In genomic region chr6:117146951-117147350, GRCm38 (mm10) we compare ENCODE assay signal across 27 mouse cellular contexts. TPM values are rescaled to one million over a fixed set of nuclear protein-coding genes. Genes with fewer than 3 reads are reported as not detected.
A peak's percentile ranks its signal among the peaks of the same experiment; 100 is the strongest.
DNase-seq lines count a peak whose midpoint lies in the region; ATAC-seq and TF ChIP-seq lines count a peak whose summit lies in the region.
"Had no signal": no experiment of that assay in that cellular context is flagged by ENCODE, and none has a peak within 500 bp of the region (broad histone marks: within the 10 kb centered on the region; RNA-seq: fewer than 3 reads in every experiment).

No protein-coding gene starts in this region.

- WGBS in heart, embryonic 10.5 days, result 80% methylated on average over 10 of the region's 10 CpGs
- WGBS in stomach, embryonic 14.5 days, result 80% methylated on average over 10 of the region's 10 CpGs
- WGBS in stomach, postnatal 0 days, result 71% methylated on average over 10 of the region's 10 CpGs
- 72% methylated on average over 10 of the region's 10 CpGs for WGBS in stomach, embryonic 16.5 days

- H3K9me3 ChIP-seq in heart, embryonic 10.5 days, result no peaks in the 10 kb centered on the region
- no peaks in the 10 kb centered on the region for H3K9me3 ChIP-seq in stomach, embryonic 14.5 days (ENCODE audit: control insufficient read depth, low read depth, low read length)
- H3K9me3 ChIP-seq in stomach, postnatal 0 days (ENCODE audit: control insufficient read depth, low read length), result no peaks in the 10 kb centered on the region
- H3K9me3 ChIP-seq in stomach, embryonic 16.5 days (replicated peaks; ENCODE audit: control insufficient read depth, low read length), result no peaks in the 10 kb centered on the region
- H3K9me3 ChIP-seq: embryonic facial prominence, embryonic 13.5 days; embryonic facial prominence, embryonic 15.5 days; forebrain, embryonic 10.5 days; forebrain, embryonic 12.5 days had no signal

- no peak overlapping the region for H3K4me3 ChIP-seq in heart, embryonic 10.5 days
- no peak overlapping the region for H3K4me3 ChIP-seq in stomach, embryonic 14.5 days (ENCODE audit: low read depth, low read length)
- H3K4me3 ChIP-seq in stomach, postnatal 0 days (ENCODE audit: low read depth, low read length), result no peak overlapping the region
- no peak overlapping the region for H3K4me3 ChIP-seq in stomach, embryonic 16.5 days (replicated peaks; ENCODE audit: low read length)
- H3K4me3 ChIP-seq: embryonic facial prominence, embryonic 13.5 days; embryonic facial prominence, embryonic 15.5 days; erythroblast, embryonic 14.5 days; forebrain, embryonic 10.5 days; forebrain, embryonic 12.5 days had no signal

- H3K4me2 ChIP-seq in stomach, embryonic 14.5 days (replicated peaks; ENCODE audit: low read depth, low read length), result no peak overlapping the region
- H3K4me2 ChIP-seq in stomach, postnatal 0 days (replicated peaks; ENCODE audit: low read depth), result no peak overlapping the region
- no peak overlapping the region for H3K4me2 ChIP-seq in stomach, embryonic 16.5 days (ENCODE audit: low read depth, low read length)
- H3K4me2 ChIP-seq: embryonic facial prominence, embryonic 13.5 days; embryonic facial prominence, embryonic 15.5 days; forebrain, embryonic 12.5 days had no signal

- DNase-seq in heart, adult 11 months, result peak; percentile 94
- no peak for DNase-seq in heart, embryonic 10.5 days (ENCODE audit: low spot score)
- no peak for DNase-seq in stomach, postnatal 0 days (ENCODE audit: low spot score)
- DNase-seq in cerebellum, adult 11-12 months, result no peak
- DNase-seq: adrenal gland, adult 8-10 months; adrenal gland, postnatal 14 days; adrenal gland, postnatal 36 days; B cell, adult 2 months; cerebellum, adult 18-20 months; cerebellum, adult 8-10 months; cerebellum, adult 9-11 months; cerebellum, postnatal 14 days; cerebellum, postnatal 36 days; embryo, embryonic 11 days had no signal

- no peak for ATAC-seq in stomach, embryonic 14.5 days (ENCODE audit: insufficient number of reproducible peaks, insufficient read depth, low FRiP score, low read depth)
- ATAC-seq in stomach, postnatal 0 days (ENCODE audit: low FRiP score, low TSS enrichment), result no peak
- ATAC-seq in stomach, embryonic 16.5 days (ENCODE audit: insufficient read depth, low FRiP score), result no peak
- ATAC-seq: activated CD4-positive, CD25-positive, alpha-beta regulatory T cell, adult 4 months; CD4-positive, CD25-positive, alpha-beta regulatory T cell, adult 4 months; forebrain, embryonic 14.5 days; forebrain, embryonic 16.5 days; Patski had no signal

- no peaks in the 10 kb centered on the region for H3K4me1 ChIP-seq in heart, embryonic 10.5 days
- no peaks in the 10 kb centered on the region for H3K4me1 ChIP-seq in stomach, embryonic 14.5 days (ENCODE audit: control insufficient read depth, insufficient read depth, low read length)
- H3K4me1 ChIP-seq in stomach, postnatal 0 days (replicated peaks; ENCODE audit: control insufficient read depth, insufficient read depth), result no peaks in the 10 kb centered on the region
- peaks cover 9% of the 10 kb centered on the region; the same call in 1 of the 2 replicates for H3K4me1 ChIP-seq in stomach, embryonic 16.5 days (ENCODE audit: control insufficient read depth, insufficient read depth, low read length)
- H3K4me1 ChIP-seq: forebrain, embryonic 12.5 days had no signal

- no peak overlapping the region for H3K9ac ChIP-seq in stomach, embryonic 14.5 days (replicated peaks; ENCODE audit: low read depth, low read length)
- H3K9ac ChIP-seq in stomach, postnatal 0 days (ENCODE audit: low read length), result no peak overlapping the region
- H3K9ac ChIP-seq in stomach, embryonic 16.5 days (ENCODE audit: low read length), result no peak overlapping the region
- H3K9ac ChIP-seq: embryonic facial prominence, embryonic 13.5 days; embryonic facial prominence, embryonic 15.5 days; forebrain, embryonic 12.5 days had no signal

- no peak for TF ChIP-seq EP300 in stomach, postnatal 0 days (optimal IDR thresholded peaks at IDR 0.05)

- no peak overlapping the region for H3K27ac ChIP-seq in heart, embryonic 10.5 days
- H3K27ac ChIP-seq in stomach, embryonic 14.5 days (ENCODE audit: low read length), result peak overlapping the region; percentile 15; the same call in 1 of the 2 replicates
- H3K27ac ChIP-seq in stomach, postnatal 0 days (replicated peaks), result no peak overlapping the region
- H3K27ac ChIP-seq in stomach, embryonic 16.5 days (ENCODE audit: low read length), result peak overlapping the region; percentile 60
- H3K27ac ChIP-seq: embryonic facial prominence, embryonic 13.5 days; embryonic facial prominence, embryonic 15.5 days; forebrain, embryonic 10.5 days; forebrain, embryonic 12.5 days had no signal

- peaks cover 21% of the 10 kb centered on the region for H3K27me3 ChIP-seq in heart, embryonic 10.5 days (ENCODE audit: insufficient read depth, poor library complexity, severe bottlenecking)
- no peaks in the 10 kb centered on the region for H3K27me3 ChIP-seq in stomach, embryonic 14.5 days (ENCODE audit: control insufficient read depth, insufficient read depth, low read length)
- H3K27me3 ChIP-seq in stomach, postnatal 0 days (ENCODE audit: control insufficient read depth, insufficient read depth, low read length), result no peaks in the 10 kb centered on the region
- no peaks in the 10 kb centered on the region for H3K27me3 ChIP-seq in stomach, embryonic 16.5 days (ENCODE audit: control insufficient read depth, insufficient read depth, low read length)
- H3K27me3 ChIP-seq: embryonic facial prominence, embryonic 13.5 days; embryonic facial prominence, embryonic 15.5 days; forebrain, embryonic 12.5 days; Patski had no signal

- no peak for TF ChIP-seq CTCF in stomach, postnatal 0 days (IDR thresholded peaks at IDR 0.05; ENCODE audit: low read depth)

- H3K36me3 ChIP-seq in heart, embryonic 10.5 days, result no peaks in the 10 kb centered on the region
- no peaks in the 10 kb centered on the region for H3K36me3 ChIP-seq in stomach, embryonic 14.5 days (ENCODE audit: control insufficient read depth, insufficient read depth, low read length)
- no peaks in the 10 kb centered on the region for H3K36me3 ChIP-seq in stomach, postnatal 0 days (ENCODE audit: control insufficient read depth, insufficient read depth, low read length)
- no peaks in the 10 kb centered on the region for H3K36me3 ChIP-seq in stomach, embryonic 16.5 days (ENCODE audit: control insufficient read depth, insufficient read depth, low read length)
- H3K36me3 ChIP-seq: embryonic facial prominence, embryonic 13.5 days; embryonic facial prominence, embryonic 15.5 days; forebrain, embryonic 10.5 days; forebrain, embryonic 12.5 days; G1E had no signal

RNA-seq across cellular contexts. Expression of gene Cxcl12, which starts 21.4 kb away (rescaled TPM):
- polyA plus RNA-seq in heart, embryonic 10.5 days (2016; fragmentation: Nextera tagmentation; extraction: Ambion mirVana), result 112 and 121 TPM in 2 replicates
- polyA plus RNA-seq in stomach, embryonic 14.5 days (2014; fragmentation: Nextera tagmentation; extraction: Ambion mirVana), result 180 and 184 TPM in 2 replicates
- polyA plus RNA-seq in stomach, postnatal 0 days (2015; fragmentation: Nextera tagmentation; extraction: Ambion mirVana), result 58.0 and 61.1 TPM in 2 replicates
- polyA plus RNA-seq in stomach, embryonic 16.5 days (2015; fragmentation: Nextera tagmentation; extraction: Ambion mirVana), result 168 and 180 TPM in 2 replicates
- polyA plus RNA-seq: activated CD4-positive, CD25-positive, alpha-beta regulatory T cell, adult 4 months; CD4-positive, CD25-positive, alpha-beta regulatory T cell, adult 4 months; G1E had no signal

Comparison
In these comparisons a context has a peak if more than half of its experiments do, and no peak if none do; other contexts are left out.
1. H3K27ac ChIP-seq: peak in stomach, embryonic 14.5 days (single experiment) and stomach, embryonic 16.5 days (single experiment); none in heart, embryonic 10.5 days (single experiment) and stomach, postnatal 0 days (single experiment).